Mouse (Mus musculus) C2C12 (cell line): Measurements from ENCODE around the gene Mamld1.

Experiments used
- CEBPB ChIP-seq: IDR thresholded peaks from one replicate; pipeline ENCODE4 v1.6.1; 2011; ENCODE audit warnings: low read depth, mild to moderate bottlenecking, control low read depth, moderate library complexity
- CTCF ChIP-seq: IDR thresholded peaks from one replicate; pipeline ENCODE4 v1.5.1; 2011; ENCODE audit not compliant: control insufficient read depth, insufficient read depth, insufficient read length
- FOSL1 ChIP-seq: IDR thresholded peaks from one replicate; pipeline ENCODE4 v1.8.0; 2011; ENCODE audit warnings: mild to moderate bottlenecking, low read length; ENCODE audit not compliant: poor library complexity, insufficient read depth, severe bottlenecking
- MAX ChIP-seq: IDR thresholded peaks from one replicate; pipeline ENCODE4 v1.6.1; 2011; ENCODE audit warnings: mild to moderate bottlenecking, control low read depth
- MYOD1 ChIP-seq: IDR thresholded peaks from one replicate; pipeline ENCODE4 v1.6.1; 2011; ENCODE audit warnings: low read depth; ENCODE audit not compliant: control insufficient read depth, insufficient read length
- MYOG ChIP-seq: IDR thresholded peaks from one replicate; pipeline ENCODE4 v1.6.1; 2011; ENCODE audit not compliant: control insufficient read depth, insufficient read length; ENCODE audit errors: extremely low read depth
- USF1 ChIP-seq: IDR thresholded peaks from one replicate; pipeline ENCODE4 v1.6.1; 2011; ENCODE audit warnings: low read depth, mild to moderate bottlenecking, control low read depth, moderate library complexity

- TF ChIP-seq CTCF (no peak), CEBPB (no peak), MYOG (no peak), FOSL1 (no peak), USF1 (no peak), MYOD1 (no peak), MAX (no peak)
Observed at GRCm38 (mm10) chrX:71028007-71028406, 22.0 kb upstream of the Mamld1 start.
